Mouse (Mus musculus) small intestine, adult 2 months (tissue): ENCODE measurements around the gene Rgmb.

Experiments
- CTCF ChIP-seq: fragments of 200-500 bp; IDR thresholded peaks from 2 replicates; pipeline ENCODE4 v1.5.1; 2012; ENCODE audit warnings: low read depth, mild to moderate bottlenecking, control low read depth, inconsistent platforms, low read length, moderate library complexity, mixed read lengths; ENCODE audit not compliant: insufficient replicate concordance, insufficient read length; ENCODE audit errors: extremely low read depth
- POLR2A ChIP-seq: fragments of 200-500 bp; IDR thresholded peaks from 2 replicates; pipeline ENCODE4 v1.6.1; 2012; ENCODE audit warnings: low read depth, mild to moderate bottlenecking, control low read depth, inconsistent platforms, low read length, moderate library complexity

DNA sequence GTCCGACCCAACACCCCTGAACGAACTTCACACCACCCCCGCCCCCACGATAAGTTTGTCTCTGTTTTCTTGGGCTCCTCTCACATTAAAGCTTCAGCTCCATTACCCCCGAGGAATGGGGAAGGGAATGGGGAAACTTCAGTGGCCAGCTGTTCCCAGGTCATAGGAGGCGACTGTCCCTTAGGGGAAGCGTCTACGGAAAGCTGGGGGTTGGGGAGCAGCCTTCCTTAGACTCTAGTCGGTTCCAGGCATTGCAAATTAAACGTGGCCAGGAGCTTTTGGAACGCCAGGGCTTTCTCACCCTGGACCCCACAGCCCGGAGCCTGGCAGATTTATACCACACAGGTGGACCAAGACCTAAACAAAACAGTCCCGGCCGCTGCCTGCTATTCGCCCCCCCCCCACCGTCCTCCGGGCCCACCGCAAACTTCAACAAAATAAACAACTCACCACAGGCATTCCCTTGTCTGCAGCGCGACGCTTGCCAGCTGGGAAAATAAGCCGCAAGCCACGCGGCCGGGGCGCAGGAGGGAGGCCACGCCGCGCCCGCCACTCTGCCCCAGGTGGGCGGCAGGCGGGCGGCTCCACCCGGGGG is 571 bp downstream of the Rgmb start:
- TF ChIP-seq CTCF = no peak
- TF ChIP-seq POLR2A = no peak
